Mouse (Mus musculus): ENCODE results near the gene Dennd6b. TPM values are rescaled to one million over a fixed set of nuclear protein-coding genes. Genes with fewer than 3 reads are reported as not detected.

The Dennd6b gene
- total and polyA plus RNA-seq, 3 experiments: 4.1 to 9.1 (median 9.0) TPM

- TF ChIP-seq MEF2A (IDR thresholded peaks at IDR 0.05; ENCODE audit: borderline replicate concordance, low read depth, low read length) (no peak), CHD1 (IDR thresholded peaks at IDR 0.05; ENCODE audit: low read depth, low read length) (no peak), HCFC1 (IDR thresholded peaks at IDR 0.05; ENCODE audit: low read depth, low read length) (no peak), NELFE (IDR thresholded peaks at IDR 0.05; ENCODE audit: low read depth, low read length) (no peak), NRF1 (IDR thresholded peaks at IDR 0.05; ENCODE audit: low read depth, low read length) (no peak), USF1 (IDR thresholded peaks at IDR 0.05; ENCODE audit: low read depth, low read length) (no peak), IRF4 (IDR thresholded peaks at IDR 0.05; ENCODE audit: low read depth, low read length) (no peak), BHLHE40 (IDR thresholded peaks at IDR 0.05; ENCODE audit: low read depth, low read length) (no peak), ZNF384 (IDR thresholded peaks at IDR 0.05; ENCODE audit: low read depth, low read length) (no peak), UBTF (IDR thresholded peaks at IDR 0.05; ENCODE audit: low read depth, low read length) (no peak), CHD2 (IDR thresholded peaks at IDR 0.05; ENCODE audit: low read length) (no peak), USF2 (conservative IDR thresholded peaks at IDR 0.05; ENCODE audit: low read depth, low read length) (no peak), POLR2AphosphoS2 (IDR thresholded peaks at IDR 0.05; ENCODE audit: low read depth, low read length) (no peak), RCOR1 (conservative IDR thresholded peaks at IDR 0.05; ENCODE audit: low read depth, low read length) (no peak)
- H3K9ac ChIP-seq (ENCODE audit: insufficient read depth, low read depth): no peak overlapping the region
- no peak for DNase-seq (ENCODE audit: extremely low read depth)
- H3K36me3 ChIP-seq (replicated peaks in 1 of 2; ENCODE audit: control insufficient read depth in 1 of 2, insufficient read depth in 1 of 2, low read length in 1 of 2): no peaks in the 10 kb centered on the region
- H3K4me2 ChIP-seq (ENCODE audit: insufficient read depth, low read depth, poor library complexity, severe bottlenecking): no peak overlapping the region
- H3K4me1 ChIP-seq (ENCODE audit: control insufficient read depth in 1 of 2, insufficient read depth in 2 of 2): peaks cover 6 to 20% of the 10 kb centered on the region in 2 experiments
- H3K79me2 ChIP-seq (replicated peaks; ENCODE audit: control insufficient read depth, extremely low read depth, insufficient read depth, poor library complexity, severe bottlenecking): no peaks in the 10 kb centered on the region
- peaks cover 83% of the 10 kb centered on the region for H3K27me3 ChIP-seq (replicated peaks)
- H3K9me3 ChIP-seq (replicated peaks; ENCODE audit: low read length): no peaks in the 10 kb centered on the region
- no peak overlapping the region for H3K4me3 ChIP-seq (replicated peaks in 1 of 3; ENCODE audit: low read depth in 2 of 3, low read length in 2 of 3, poor library complexity in 1 of 3)
- H3K27ac ChIP-seq (ENCODE audit: insufficient read depth, low read depth): no peak overlapping the region
- dilution Hi-C loops (cut with MboI; ENCODE audit: extremely low pct_ligation_motif_present, extremely low pct_unique_long_range_greater_than_20kb, low sequenced_read_pairs): no loop called here
- in situ Hi-C loops (cut with MboI; ENCODE audit: low pct_ligation_motif_present, low pct_unique_long_range_greater_than_20kb, low sequenced_read_pairs): no loop called here
Observed at GRCm38 (mm10) chr15:89136461-89137155, 59.7 kb downstream of the Dennd6b start.

Other genes with a start within 250 kb of the Dennd6b start
Only the 20 nearest of the 26 such genes appear.
- gene Mov10l1, start 213.6 kb downstream of the Dennd6b start, total RNA-seq (2012; rRNA removed): not detected in 2 replicates
- not detected in 2 replicates for gene Mov10l1, start 213.6 kb downstream of the Dennd6b start, total RNA-seq (2014; rRNA removed)
- gene Mov10l1, start 213.6 kb downstream of the Dennd6b start, polyA plus RNA-seq (2012; ENCODE audit: insufficient read length, low read depth): not detected in 2 replicates
- not detected in 2 replicates for gene Panx2, start 136.8 kb downstream of the Dennd6b start, total RNA-seq (2012; rRNA removed)
- not detected in 2 replicates for gene Panx2, start 136.8 kb downstream of the Dennd6b start, total RNA-seq (2014; rRNA removed)
- gene Panx2, start 136.8 kb downstream of the Dennd6b start, polyA plus RNA-seq (2012; ENCODE audit: insufficient read length, low read depth): not detected in 2 replicates
- gene Trabd, start 121.4 kb downstream of the Dennd6b start, total RNA-seq (2012; rRNA removed): 70.6 and 74.7 TPM in 2 replicates
- 38.0 and 39.2 TPM in 2 replicates for gene Trabd, start 121.4 kb downstream of the Dennd6b start, total RNA-seq (2014; rRNA removed)
- 49.5 and 53.5 TPM in 2 replicates for gene Trabd, start 121.4 kb downstream of the Dennd6b start, polyA plus RNA-seq (2012; ENCODE audit: insufficient read length, low read depth)
- 6.5 and 11.7 TPM in 2 replicates for gene Selenoo, start 107.4 kb downstream of the Dennd6b start, total RNA-seq (2012; rRNA removed)
- 8.0 and 8.7 TPM in 2 replicates for gene Selenoo, start 107.4 kb downstream of the Dennd6b start, total RNA-seq (2014; rRNA removed)
- 2.3 and 3.7 TPM in 2 replicates for gene Selenoo, start 107.4 kb downstream of the Dennd6b start, polyA plus RNA-seq (2012; ENCODE audit: insufficient read length, low read depth)
- 16.7 and 17.0 TPM in 2 replicates for gene Tubgcp6, start 73.4 kb downstream of the Dennd6b start, total RNA-seq (2012; rRNA removed)
- 11.3 and 13.3 TPM in 2 replicates for gene Tubgcp6, start 73.4 kb downstream of the Dennd6b start, total RNA-seq (2014; rRNA removed)
- 10.6 and 12.7 TPM in 2 replicates for gene Tubgcp6, start 73.4 kb downstream of the Dennd6b start, polyA plus RNA-seq (2012; ENCODE audit: insufficient read length, low read depth)
- gene Hdac10, start 67.8 kb downstream of the Dennd6b start, total RNA-seq (2012; rRNA removed): 14.1 and 17.7 TPM in 2 replicates
- gene Hdac10, start 67.8 kb downstream of the Dennd6b start, total RNA-seq (2014; rRNA removed): 9.5 TPM in 2 replicates
- 8.2 and 8.5 TPM in 2 replicates for gene Hdac10, start 67.8 kb downstream of the Dennd6b start, polyA plus RNA-seq (2012; ENCODE audit: insufficient read length, low read depth)
- 0.17 and 0.21 TPM in 2 replicates for gene Mapk12, start 55.8 kb downstream of the Dennd6b start, total RNA-seq (2012; rRNA removed)
- gene Mapk12, start 55.8 kb downstream of the Dennd6b start, total RNA-seq (2014; rRNA removed): not detected in 2 replicates
- gene Mapk12, start 55.8 kb downstream of the Dennd6b start, polyA plus RNA-seq (2012; ENCODE audit: insufficient read length, low read depth): 0.14 TPM in 1 of 2 replicates, not detected in the other
- 7.4 and 11.4 TPM in 2 replicates for gene Mapk11, start 46.9 kb downstream of the Dennd6b start, total RNA-seq (2012; rRNA removed)
- 3.5 and 3.9 TPM in 2 replicates for gene Mapk11, start 46.9 kb downstream of the Dennd6b start, total RNA-seq (2014; rRNA removed)
- gene Mapk11, start 46.9 kb downstream of the Dennd6b start, polyA plus RNA-seq (2012; ENCODE audit: insufficient read length, low read depth): 5.2 and 5.3 TPM in 2 replicates
- gene Plxnb2, start 15.7 kb downstream of the Dennd6b start, total RNA-seq (2012; rRNA removed): 40.1 and 51.5 TPM in 2 replicates
- 2.7 and 2.9 TPM in 2 replicates for gene Plxnb2, start 15.7 kb downstream of the Dennd6b start, total RNA-seq (2014; rRNA removed)
- gene Plxnb2, start 15.7 kb downstream of the Dennd6b start, polyA plus RNA-seq (2012; ENCODE audit: insufficient read length, low read depth): 4.3 and 4.5 TPM in 2 replicates
- 10.0 and 14.7 TPM in 2 replicates for gene Ppp6r2, start 15.1 kb upstream of the Dennd6b start, total RNA-seq (2012; rRNA removed)
- gene Ppp6r2, start 15.1 kb upstream of the Dennd6b start, total RNA-seq (2014; rRNA removed): 5.8 and 8.7 TPM in 2 replicates
- gene Ppp6r2, start 15.1 kb upstream of the Dennd6b start, polyA plus RNA-seq (2012; ENCODE audit: insufficient read length, low read depth): 6.8 and 10.3 TPM in 2 replicates
- 64.6 and 79.1 TPM in 2 replicates for gene Sbf1, start 118.8 kb upstream of the Dennd6b start, total RNA-seq (2012; rRNA removed)
- 22.6 and 34.6 TPM in 2 replicates for gene Sbf1, start 118.8 kb upstream of the Dennd6b start, total RNA-seq (2014; rRNA removed)
- gene Sbf1, start 118.8 kb upstream of the Dennd6b start, polyA plus RNA-seq (2012; ENCODE audit: insufficient read length, low read depth): 65.3 and 69.3 TPM in 2 replicates
- 1.8 and 4.5 TPM in 2 replicates for gene Adm2, start 126.2 kb upstream of the Dennd6b start, total RNA-seq (2012; rRNA removed)
- 0.18 and 0.23 TPM in 2 replicates for gene Adm2, start 126.2 kb upstream of the Dennd6b start, total RNA-seq (2014; rRNA removed)
- 0.66 and 0.82 TPM in 2 replicates for gene Adm2, start 126.2 kb upstream of the Dennd6b start, polyA plus RNA-seq (2012; ENCODE audit: insufficient read length, low read depth)
- gene Miox, start 137.9 kb upstream of the Dennd6b start, total RNA-seq (2012; rRNA removed): not detected in 2 replicates
- not detected in 2 replicates for gene Miox, start 137.9 kb upstream of the Dennd6b start, total RNA-seq (2014; rRNA removed)
- not detected in 2 replicates for gene Miox, start 137.9 kb upstream of the Dennd6b start, polyA plus RNA-seq (2012; ENCODE audit: insufficient read length, low read depth)
- 18.5 and 18.8 TPM in 2 replicates for gene Lmf2, start 159.2 kb upstream of the Dennd6b start, total RNA-seq (2012; rRNA removed)
- 9.1 and 9.9 TPM in 2 replicates for gene Lmf2, start 159.2 kb upstream of the Dennd6b start, total RNA-seq (2014; rRNA removed)
- 28.2 and 36.2 TPM in 2 replicates for gene Lmf2, start 159.2 kb upstream of the Dennd6b start, polyA plus RNA-seq (2012; ENCODE audit: insufficient read length, low read depth)
- 134 and 151 TPM in 2 replicates for gene Ncaph2, start 159.2 kb upstream of the Dennd6b start, total RNA-seq (2012; rRNA removed)
- 106 and 108 TPM in 2 replicates for gene Ncaph2, start 159.2 kb upstream of the Dennd6b start, total RNA-seq (2014; rRNA removed)
- 95.4 and 122 TPM in 2 replicates for gene Ncaph2, start 159.2 kb upstream of the Dennd6b start, polyA plus RNA-seq (2012; ENCODE audit: insufficient read length, low read depth)
- 34.7 and 35.7 TPM in 2 replicates for gene Sco2, start 177.3 kb upstream of the Dennd6b start, total RNA-seq (2012; rRNA removed)
- 24.9 and 27.2 TPM in 2 replicates for gene Sco2, start 177.3 kb upstream of the Dennd6b start, total RNA-seq (2014; rRNA removed)
- 12.3 and 17.1 TPM in 2 replicates for gene Sco2, start 177.3 kb upstream of the Dennd6b start, polyA plus RNA-seq (2012; ENCODE audit: insufficient read length, low read depth)
- gene Tymp, start 180.5 kb upstream of the Dennd6b start, total RNA-seq (2012; rRNA removed): 1.1 and 1.4 TPM in 2 replicates
- gene Tymp, start 180.5 kb upstream of the Dennd6b start, total RNA-seq (2014; rRNA removed): 2.3 and 2.4 TPM in 2 replicates
- 1.1 and 1.5 TPM in 2 replicates for gene Tymp, start 180.5 kb upstream of the Dennd6b start, polyA plus RNA-seq (2012; ENCODE audit: insufficient read length, low read depth)
- not detected in 2 replicates for gene Odf3b, start 182.8 kb upstream of the Dennd6b start, total RNA-seq (2012; rRNA removed)
- gene Odf3b, start 182.8 kb upstream of the Dennd6b start, total RNA-seq (2014; rRNA removed): not detected in 2 replicates
- not detected in 2 replicates for gene Odf3b, start 182.8 kb upstream of the Dennd6b start, polyA plus RNA-seq (2012; ENCODE audit: insufficient read length, low read depth)
- not detected in 2 replicates for gene Klhdc7b, start 188.4 kb upstream of the Dennd6b start, total RNA-seq (2012; rRNA removed)
- gene Klhdc7b, start 188.4 kb upstream of the Dennd6b start, total RNA-seq (2014; rRNA removed): not detected in 2 replicates
- gene Klhdc7b, start 188.4 kb upstream of the Dennd6b start, polyA plus RNA-seq (2012; ENCODE audit: insufficient read length, low read depth): not detected in 2 replicates
- gene Syce3, start 214.0 kb upstream of the Dennd6b start, total RNA-seq (2012; rRNA removed): not detected in 2 replicates
- not detected in 2 replicates for gene Syce3, start 214.0 kb upstream of the Dennd6b start, total RNA-seq (2014; rRNA removed)
- gene Syce3, start 214.0 kb upstream of the Dennd6b start, polyA plus RNA-seq (2012; ENCODE audit: insufficient read length, low read depth): not detected in 2 replicates

Data from CH12.LX (cell line).